Mouse (Mus musculus) CH12.LX (cell line): Measurements from ENCODE around the gene Ablim2. TPM values are rescaled to one million over a fixed set of nuclear protein-coding genes. Genes with fewer than 3 reads are reported as not detected.

Source experiments
- DNase-seq: peaks from one replicate; pipeline ENCODE4 v3.0.0-alpha.2; 2013; ENCODE audit errors: extremely low read depth
- H3K27ac ChIP-seq: 2 replicates; pipeline ENCODE4 v1.5.1; 2012; ENCODE audit warnings: low read depth, mild to moderate bottlenecking, control low read depth, moderate library complexity; ENCODE audit not compliant: insufficient read depth
- H3K27me3 ChIP-seq: replicated peaks from 2 replicates; pipeline ENCODE3; 2012; ENCODE audit warnings: inconsistent platforms
- H3K36me3 ChIP-seq, 2 experiments: replicated peaks in 1 of 2; 2 replicates each; pipeline versions ENCODE3 to v1.6.1; 2012; ENCODE audit warnings: inconsistent platforms in 1 of 2, low read length in 1 of 2, mild to moderate bottlenecking in 1 of 2, mixed read lengths in 1 of 2, moderate library complexity in 1 of 2; ENCODE audit not compliant: control insufficient read depth in 1 of 2, insufficient read depth in 1 of 2
- H3K4me1 ChIP-seq, 2 experiments: 2 replicates each; pipeline ENCODE4 v1.6.1; 2012; ENCODE audit warnings: inconsistent platforms in 1 of 2, moderate library complexity in 1 of 2; ENCODE audit not compliant: insufficient read depth in 2 of 2, control insufficient read depth in 1 of 2
- H3K4me2 ChIP-seq: 2 replicates; pipeline ENCODE4 v1.6.1; 2012; ENCODE audit warnings: low read depth, mild to moderate bottlenecking, control low read depth; ENCODE audit not compliant: poor library complexity, insufficient read depth, severe bottlenecking
- H3K4me3 ChIP-seq, 3 experiments: fragments of 150-350 bp in 1 of 3; sonication (generic) in 1 of 3; replicated peaks in 1 of 3; 2 replicates each; pipeline versions ENCODE3 to v1.5.1; 2011 to 2012; ENCODE audit warnings: low read depth in 2 of 3, low read length in 2 of 3, mild to moderate bottlenecking in 2 of 3, moderate library complexity in 2 of 3, control low read depth in 1 of 3, improper control_type of control experiment in 1 of 3, inconsistent platforms in 1 of 3, mixed read lengths in 1 of 3; ENCODE audit not compliant: poor library complexity in 1 of 3
- H3K79me2 ChIP-seq: replicated peaks from 2 replicates; pipeline ENCODE4 v1.6.1; 2012; ENCODE audit warnings: mild to moderate bottlenecking, moderate library complexity; ENCODE audit not compliant: control insufficient read depth, poor library complexity, insufficient read depth, severe bottlenecking; ENCODE audit errors: extremely low read depth
- H3K9ac ChIP-seq: 2 replicates; pipeline ENCODE4 v1.6.1; 2012; ENCODE audit warnings: low read depth, mild to moderate bottlenecking, control low read depth, moderate library complexity; ENCODE audit not compliant: insufficient read depth
- H3K9me3 ChIP-seq: replicated peaks from 2 replicates; pipeline ENCODE3; 2012; ENCODE audit warnings: low read length, inconsistent platforms, mixed read lengths
- CHD2 ChIP-seq: IDR thresholded peaks from 2 replicates; pipeline ENCODE4 v1.6.1; 2011; ENCODE audit warnings: low read length, improper control_type of control experiment
- E2F4 ChIP-seq: IDR thresholded peaks from 2 replicates; pipeline ENCODE4 v1.6.1; 2011; ENCODE audit warnings: low read depth, low read length, improper control_type of control experiment; ENCODE audit not compliant: insufficient replicate concordance
- EP300 ChIP-seq: IDR thresholded peaks from 2 replicates; pipeline ENCODE4 v1.6.1; 2011; ENCODE audit warnings: low read length, improper control_type of control experiment
- GABPA ChIP-seq: IDR thresholded peaks from 2 replicates; pipeline ENCODE4 v1.6.1; 2012; ENCODE audit warnings: low read depth, low read length, improper control_type of control experiment, inconsistent platforms; ENCODE audit not compliant: insufficient replicate concordance
- HCFC1 ChIP-seq: IDR thresholded peaks from 2 replicates; pipeline ENCODE4 v1.6.1; 2012; ENCODE audit warnings: low read depth, mild to moderate bottlenecking, inconsistent platforms, low read length, improper control_type of control experiment
- IRF4 ChIP-seq: IDR thresholded peaks from 2 replicates; pipeline ENCODE4 v1.6.1; 2014; ENCODE audit warnings: low read depth, mild to moderate bottlenecking, inconsistent platforms, low read length, improper control_type of control experiment
- MAX ChIP-seq: IDR thresholded peaks from 2 replicates; pipeline ENCODE4 v1.6.1; 2011; ENCODE audit warnings: low read length, improper control_type of control experiment
- MXI1 ChIP-seq: IDR thresholded peaks from 2 replicates; pipeline ENCODE4 v1.6.1; 2011; ENCODE audit warnings: mild to moderate bottlenecking, low read depth, low read length, improper control_type of control experiment
- MYC ChIP-seq: IDR thresholded peaks from 2 replicates; pipeline ENCODE4 v1.6.1; 2011; ENCODE audit warnings: low read depth, mild to moderate bottlenecking, improper control_type of control experiment, low read length
- RAD21 ChIP-seq: IDR thresholded peaks from 2 replicates; pipeline ENCODE4 v1.6.1; 2011; ENCODE audit warnings: low read depth, mild to moderate bottlenecking, low read length, improper control_type of control experiment, moderate library complexity
- RCOR1 ChIP-seq: conservative IDR thresholded peaks from 2 replicates; pipeline ENCODE4 v1.6.1; 2012; ENCODE audit warnings: low read depth, mild to moderate bottlenecking, inconsistent platforms, low read length, improper control_type of control experiment
- SIN3A ChIP-seq: IDR thresholded peaks from 2 replicates; pipeline ENCODE4 v1.6.1; 2012; ENCODE audit warnings: low read length, improper control_type of control experiment, inconsistent platforms
- TBP ChIP-seq: conservative IDR thresholded peaks from 2 replicates; pipeline ENCODE4 v1.6.1; 2011; ENCODE audit warnings: low read depth, low read length, improper control_type of control experiment
- TCF12 ChIP-seq: IDR thresholded peaks from 2 replicates; pipeline ENCODE4 v1.6.1; 2014; ENCODE audit warnings: low read depth, mild to moderate bottlenecking, inconsistent platforms, low read length, improper control_type of control experiment
- USF2 ChIP-seq: conservative IDR thresholded peaks from 2 replicates; pipeline ENCODE4 v1.6.1; 2011; ENCODE audit warnings: low read depth, low read length, improper control_type of control experiment
- ZC3H11A ChIP-seq: IDR thresholded peaks from 2 replicates; pipeline ENCODE4 v1.6.1; 2012; ENCODE audit warnings: low read depth, mild to moderate bottlenecking, inconsistent platforms, low read length, improper control_type of control experiment
- ZKSCAN1 ChIP-seq: IDR thresholded peaks from 2 replicates; pipeline ENCODE4 v1.6.1; 2012; ENCODE audit warnings: low read depth, inconsistent platforms, low read length, improper control_type of control experiment, borderline replicate concordance
- ZMIZ1 ChIP-seq: IDR thresholded peaks from 2 replicates; pipeline ENCODE4 v1.6.1; 2012; ENCODE audit warnings: low read depth, mild to moderate bottlenecking, inconsistent platforms, low read length, improper control_type of control experiment
- dilution Hi-C: fragments of 300-500 bp; cut with MboI; formaldehyde crosslinking; loops from 2 replicates; pipeline ENCODE4 v1.14.3; 2020; ENCODE audit warnings: low sequenced_read_pairs; ENCODE audit not compliant: extremely low pct_unique_long_range_greater_than_20kb, extremely low pct_ligation_motif_present
- in situ Hi-C: fragments of 300-500 bp; cut with MboI; formaldehyde crosslinking; loops from 3 replicates; pipeline ENCODE4 v1.14.3; 2019; ENCODE audit warnings: low sequenced_read_pairs, low pct_ligation_motif_present, low pct_unique_long_range_greater_than_20kb, mixed read lengths
- polyA plus RNA-seq: library from polyadenylated mRNA; unstranded; fragments of >175 nt; gene quantifications from 2 replicates; pipeline ENCODE4 v1.2.1, GENCODE M21; 2012; ENCODE audit warnings: low read depth; ENCODE audit not compliant: insufficient read length
- total RNA-seq, 2 experiments: library from RNA; depleted of rRNA; stranded (reverse); fragments of 300-350 nt in 1 of 2; fragments of >200 nt in 1 of 2; gene quantifications; 2 replicates each; pipeline ENCODE4 v1.2.3; 2012 to 2014

Ablim2 gene
- total and polyA plus RNA-seq, 3 experiments = 4.4 to 12.2 (median 11.0) TPM

- no peak for TF ChIP-seq GABPA
- TF ChIP-seq RAD21 = no peak
- TF ChIP-seq HCFC1 = no peak
- TF ChIP-seq ZKSCAN1 = no peak
- TF ChIP-seq ZC3H11A = no peak
- TF ChIP-seq MXI1 = peak; percentile 85
- no peak for TF ChIP-seq ZMIZ1
- peak; percentile 90 for TF ChIP-seq MYC
These were observed 28.7 kb upstream of the Ablim2 start (continued) for GRCm38 (mm10) chr5:35728957-35729460.

- H3K4me1 ChIP-seq = peaks cover 21 to 44% of the 10 kb centered on the region in 2 experiments
- H3K36me3 ChIP-seq = no peaks in the 10 kb centered on the region
- in situ Hi-C loops (loop anchor here (10.0 kb wide), 1 partner anchor 135 kb away; no protein-coding TSS in a partner anchor), dilution Hi-C loops (no loop called here)
- H3K4me2 ChIP-seq = no peak overlapping the region
- no peak overlapping the region for H3K27ac ChIP-seq
- no peaks in the 10 kb centered on the region for H3K79me2 ChIP-seq
- H3K9ac ChIP-seq = no peak overlapping the region
- peaks cover 1% of the 10 kb centered on the region for H3K27me3 ChIP-seq
- TF ChIP-seq EP300 (no peak), USF2 (no peak), TBP (no peak), MYC (no peak), ZMIZ1 (no peak), ZKSCAN1 (no peak), MXI1 (no peak), TCF12 (no peak), SIN3A (no peak), CHD2 (no peak)
- DNase-seq = no peak
- H3K9me3 ChIP-seq = no peaks in the 10 kb centered on the region
- no peak overlapping the region for H3K4me3 ChIP-seq
These were observed 27.8 kb upstream of the Ablim2 start for GRCm38 (mm10) chr5:35729844-35730243.

- no peak overlapping the region for H3K4me2 ChIP-seq
- H3K27me3 ChIP-seq = peaks cover 2% of the 10 kb centered on the region
- H3K4me1 ChIP-seq = peaks cover 21 to 44% of the 10 kb centered on the region in 2 experiments
- TF ChIP-seq HCFC1 (no peak), MXI1 (no peak), E2F4 (no peak), RCOR1 (no peak), EP300 (no peak), MAX (no peak), GABPA (no peak), IRF4 (no peak), RAD21 (no peak)
- TF ChIP-seq, all 38 proteins: peak for 0
- Histone ChIP-seq H3K36me3 (no peaks in the 10 kb centered on the region), H3K79me2 (no peaks in the 10 kb centered on the region), H3K27ac (no peak overlapping the region), H3K9me3 (no peaks in the 10 kb centered on the region), H3K9ac (no peak overlapping the region), H3K4me3 (no peak overlapping the region)
- no peak for DNase-seq
- in situ Hi-C loops = loop anchor here (10.0 kb wide), 1 partner anchor 134 kb away; no protein-coding TSS in a partner anchor
- dilution Hi-C loops = no loop called here
These were observed 27.1 kb upstream of the Ablim2 start for GRCm38 (mm10) chr5:35730552-35730951.
